Mouse (Mus musculus) cerebellum, adult 2 months (tissue): ENCODE results near the gene Rnls.

Source experiments
- CTCF ChIP-seq: fragments of 200-500 bp; IDR thresholded peaks from 2 replicates; pipeline ENCODE4 v1.5.1; 2011; ENCODE audit warnings: low read depth, mild to moderate bottlenecking, control low read depth, low read length, moderate library complexity, borderline replicate concordance; ENCODE audit not compliant: insufficient read depth
- POLR2A ChIP-seq: fragments of 200-500 bp; IDR thresholded peaks from 2 replicates; pipeline ENCODE4 v1.6.1; 2011; ENCODE audit warnings: low read length, control low read depth, borderline replicate concordance; ENCODE audit not compliant: insufficient read depth

GRCm38 (mm10) chr19:33088868-33089267, 303.2 kb downstream of the Rnls start:
- TF ChIP-seq CTCF (no peak), POLR2A (no peak)
